Mouse (Mus musculus): Measurements from ENCODE around the gene Mrps21.

Mrps21 gene

GRCm38 (mm10) chr3:95842503-95843214 lies 28.7 kb downstream of the Mrps21 start:
- DNase-seq, result peak; percentile 67

- peak; percentile 17 for DNase-seq
Measured at GRCm38 (mm10) chr3:95839250-95839649, 32.1 kb downstream of the Mrps21 start.

- peak; percentile 37 for DNase-seq
Measured at GRCm38 (mm10) chr3:95829053-95829452, 42.3 kb downstream of the Mrps21 start.

- DNase-seq, result peak; percentile 23
Measured at GRCm38 (mm10) chr3:95826275-95826674, 45.0 kb downstream of the Mrps21 start.

- peak; percentile 87 for DNase-seq
Measured at GRCm38 (mm10) chr3:95820046-95821010, 51.0 kb downstream of the Mrps21 start.

GRCm38 (mm10) chr3:95819351-95819985 lies 51.9 kb downstream of the Mrps21 start:
- peak; percentile 100 for DNase-seq

- peak; percentile 98 for DNase-seq
Measured at GRCm38 (mm10) chr3:95818571-95819288, 52.6 kb downstream of the Mrps21 start, which contains the start of gene Rprd2. Gene Rprd2 (minus strand): TSS chr3:95818863.

GRCm38 (mm10) chr3:95818026-95818511 lies 53.2 kb downstream of the Mrps21 start:
- DNase-seq, result peak; percentile 96

GRCm38 (mm10) chr3:95816681-95817080 lies 54.6 kb downstream of the Mrps21 start:
- peak; percentile 42 for DNase-seq
